Mouse (Mus musculus) lung, postnatal 0 days (tissue): ENCODE results near the gene Lhpp.

Experiments
- CTCF ChIP-seq: IDR thresholded peaks from 2 replicates; pipeline ENCODE4 v1.5.1; 2016; ENCODE audit warnings: antibody characterized with exemption, mild to moderate bottlenecking
- EP300 ChIP-seq: IDR thresholded peaks from 2 replicates; pipeline ENCODE4 v1.6.1; 2016; ENCODE audit warnings: antibody characterized with exemption, mild to moderate bottlenecking, control low read depth

- peak; percentile 59; the same call in 1 of the 2 replicates for TF ChIP-seq EP300
- TF ChIP-seq CTCF: no peak
These were observed 115.8 kb downstream of the Lhpp start for GRCm38 (mm10) chr7:132726106-132726861.
